Mouse (Mus musculus) mouse trophoblast stem cell (cell line): ENCODE data around the gene Apbb2.

Experiments
- in situ Hi-C, 2 experiments: fragments of 300-500 bp; cut with MseI, MboI; formaldehyde crosslinking; loops; 2 replicates in 1 of 2; 3 replicates in 1 of 2; pipeline ENCODE4 v1.15.1; 2025

Gene Apbb2

GRCm38 (mm10) chr5:66521250-66521649, 97.3 kb downstream of the Apbb2 start:
- in situ Hi-C loops, result no loop called here

- in situ Hi-C loops, result no loop called here
These were observed 99.1 kb downstream of the Apbb2 start for GRCm38 (mm10) chr5:66519511-66519910.

- in situ Hi-C loops, result no loop called here
These were observed 100.1 kb downstream of the Apbb2 start for GRCm38 (mm10) chr5:66518411-66519006.

- in situ Hi-C loops, result no loop called here
These were observed 101.1 kb downstream of the Apbb2 start for GRCm38 (mm10) chr5:66517503-66517902.

- in situ Hi-C loops, result no loop called here
These were observed 102.3 kb downstream of the Apbb2 start for GRCm38 (mm10) chr5:66516311-66516710.

- in situ Hi-C loops, result no loop called here
These were observed 103.3 kb downstream of the Apbb2 start for GRCm38 (mm10) chr5:66515271-66515670.

- in situ Hi-C loops, result no loop called here
These were observed 103.9 kb downstream of the Apbb2 start for GRCm38 (mm10) chr5:66514659-66515058.

- in situ Hi-C loops, result no loop called here
These were observed 105.2 kb downstream of the Apbb2 start for GRCm38 (mm10) chr5:66513412-66513811.

- in situ Hi-C loops, result no loop called here
These were observed 106.1 kb downstream of the Apbb2 start for GRCm38 (mm10) chr5:66512519-66512918.

GRCm38 (mm10) chr5:66510716-66511115, 107.9 kb downstream of the Apbb2 start:
- in situ Hi-C loops, result no loop called here

- in situ Hi-C loops, result no loop called here
These were observed 109.4 kb downstream of the Apbb2 start for GRCm38 (mm10) chr5:66509151-66509550.

GRCm38 (mm10) chr5:66505578-66505977, 113.0 kb downstream of the Apbb2 start:
- in situ Hi-C loops, result no loop called here

GRCm38 (mm10) chr5:66505071-66505470, 113.5 kb downstream of the Apbb2 start:
- in situ Hi-C loops, result no loop called here

- in situ Hi-C loops, result no loop called here
These were observed 114.2 kb downstream of the Apbb2 start for GRCm38 (mm10) chr5:66504434-66504747.

- in situ Hi-C loops, result no loop called here
These were observed 114.8 kb downstream of the Apbb2 start for GRCm38 (mm10) chr5:66503557-66504433.

- in situ Hi-C loops, result no loop called here
These were observed 115.6 kb downstream of the Apbb2 start for GRCm38 (mm10) chr5:66503033-66503432.

GRCm38 (mm10) chr5:66499621-66500020, 119.0 kb downstream of the Apbb2 start:
- in situ Hi-C loops, result no loop called here

GRCm38 (mm10) chr5:66498140-66498539, 120.4 kb downstream of the Apbb2 start:
- in situ Hi-C loops, result no loop called here

- in situ Hi-C loops, result no loop called here
These were observed 121.0 kb downstream of the Apbb2 start for GRCm38 (mm10) chr5:66497479-66498087.

- in situ Hi-C loops, result no loop called here
These were observed 121.7 kb downstream of the Apbb2 start for GRCm38 (mm10) chr5:66496881-66497360.

- in situ Hi-C loops, result no loop called here
These were observed 123.9 kb downstream of the Apbb2 start for GRCm38 (mm10) chr5:66494651-66495050.

- in situ Hi-C loops, result no loop called here
These were observed 126.0 kb downstream of the Apbb2 start for GRCm38 (mm10) chr5:66492563-66492960.
